Mouse (Mus musculus) layer of hippocampus, adult 9-11 months (tissue): ENCODE data around the gene Gm11541.

Experiments
- DNase-seq: peaks from one replicate; pipeline ENCODE4 v3.0.0; 2022

The Gm11541 gene

GRCm38 (mm10) chr11:94704472-94704871 is at the start of gene Gm11541:
TSS of gene Gm11541 (minus strand) at chr11:94704499.
- DNase-seq = no peak

- DNase-seq = peak; percentile 36
Measured at GRCm38 (mm10) chr11:94752946-94753713, 48.8 kb upstream of the Gm11541 start.

- DNase-seq = no peak
Measured at GRCm38 (mm10) chr11:94741732-94742272, 37.5 kb upstream of the Gm11541 start, which contains the start of gene Cdc34b. TSS of gene Cdc34b (plus strand) at chr11:94741782.

DNA sequence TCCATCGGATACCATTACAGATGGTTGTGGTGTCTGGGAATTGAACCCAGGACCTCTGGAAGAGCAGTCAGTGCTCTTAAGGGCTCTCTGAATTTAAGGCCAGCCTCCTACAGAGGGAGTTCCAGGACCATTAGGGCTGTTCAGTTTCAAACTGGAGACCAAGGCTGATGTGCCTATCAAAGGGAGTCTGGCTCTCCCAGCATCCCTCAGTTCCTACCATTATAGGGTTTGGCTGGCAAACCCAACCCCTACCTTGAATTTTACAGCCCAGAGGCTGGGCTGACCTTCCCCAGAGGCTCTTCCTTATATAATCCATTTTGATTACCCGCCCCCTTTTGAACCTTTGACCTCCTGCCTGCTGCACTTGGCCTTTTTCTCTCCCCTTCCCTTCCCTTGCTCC is 31.4 kb upstream of the Gm11541 start:
- DNase-seq = no peak

- no peak for DNase-seq
Measured at GRCm38 (mm10) chr11:94732773-94733172, 28.5 kb upstream of the Gm11541 start.

- DNase-seq = no peak
Measured at GRCm38 (mm10) chr11:94731229-94731628, 26.9 kb upstream of the Gm11541 start.

DNA sequence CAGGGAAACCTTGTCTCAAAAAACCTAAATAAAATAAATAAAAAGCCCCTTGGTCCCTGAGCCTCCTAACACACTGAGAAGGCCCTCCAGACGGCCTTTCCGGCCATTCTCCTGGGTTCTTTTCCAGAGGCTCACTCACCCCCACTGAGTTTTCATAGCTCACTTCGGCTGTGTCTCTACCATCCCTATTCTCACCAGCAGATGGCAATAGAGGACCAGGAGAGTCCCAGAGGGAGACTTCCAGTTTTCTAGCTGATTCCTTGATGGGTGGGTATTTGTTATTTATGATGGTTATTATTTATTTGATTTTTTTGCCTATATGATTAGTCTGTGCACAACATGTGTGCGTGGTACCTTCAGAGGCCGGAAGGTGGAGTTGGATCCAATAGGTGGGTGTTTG is 26.0 kb upstream of the Gm11541 start:
- DNase-seq = peak; percentile 41

DNA sequence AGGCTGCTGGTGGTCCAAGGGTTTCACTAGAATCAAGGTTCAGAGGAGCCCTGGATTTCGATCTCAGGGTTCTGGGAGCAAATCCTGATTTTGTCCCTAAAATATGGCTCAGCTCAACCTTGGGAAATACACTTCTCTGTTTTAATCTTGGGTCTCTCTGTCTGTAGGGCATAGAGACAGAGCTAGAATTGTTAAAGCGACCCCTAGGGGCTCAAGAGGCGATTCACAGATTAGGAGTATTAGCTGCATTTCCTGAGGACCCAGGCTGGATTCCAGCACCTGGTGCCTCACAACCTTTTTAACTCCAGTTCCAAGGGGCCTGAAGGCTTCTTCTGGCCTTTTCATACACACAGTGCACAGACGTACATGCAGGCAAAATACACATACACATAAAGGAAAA is 25.3 kb upstream of the Gm11541 start:
- DNase-seq = no peak

DNA sequence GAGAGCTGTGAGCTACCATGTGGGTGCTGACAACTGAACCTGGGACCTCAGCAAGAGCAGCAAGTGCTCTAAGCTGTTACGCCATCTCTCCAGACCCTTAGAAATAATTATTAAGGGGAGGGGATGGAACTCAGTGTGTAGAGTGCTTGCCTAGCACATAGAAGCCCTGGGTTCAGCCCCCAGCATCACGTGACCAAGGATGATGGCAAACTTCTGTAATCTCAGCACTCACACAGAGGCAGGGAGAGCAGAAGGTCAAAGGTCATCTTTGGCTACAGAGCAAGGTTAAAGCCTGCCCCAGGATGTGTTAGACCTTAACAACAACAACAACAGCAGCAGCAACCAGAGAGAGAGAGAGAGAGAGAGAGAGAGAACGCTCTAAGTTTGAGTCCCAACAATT is 24.2 kb upstream of the Gm11541 start:
- no peak for DNase-seq

DNA sequence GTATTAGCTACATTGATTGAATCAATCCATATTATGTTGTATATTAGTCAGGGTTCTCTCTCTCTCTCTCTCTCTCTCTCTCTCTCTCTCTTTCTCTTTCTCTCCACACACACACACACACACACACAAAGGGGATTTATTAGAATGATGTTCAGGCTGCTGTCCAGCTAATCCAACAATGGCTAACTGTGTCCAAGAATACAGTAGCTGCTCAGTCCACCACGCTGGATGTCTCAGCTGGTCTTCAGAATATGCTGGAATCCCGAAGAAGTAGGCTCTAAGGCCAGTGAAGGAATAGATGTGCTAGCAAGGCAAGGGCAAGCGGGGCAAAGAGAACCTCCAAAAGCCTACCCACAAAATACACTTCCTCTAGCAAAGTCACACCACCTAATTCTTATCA is 23.0 kb upstream of the Gm11541 start:
- DNase-seq = peak; percentile 52

DNA sequence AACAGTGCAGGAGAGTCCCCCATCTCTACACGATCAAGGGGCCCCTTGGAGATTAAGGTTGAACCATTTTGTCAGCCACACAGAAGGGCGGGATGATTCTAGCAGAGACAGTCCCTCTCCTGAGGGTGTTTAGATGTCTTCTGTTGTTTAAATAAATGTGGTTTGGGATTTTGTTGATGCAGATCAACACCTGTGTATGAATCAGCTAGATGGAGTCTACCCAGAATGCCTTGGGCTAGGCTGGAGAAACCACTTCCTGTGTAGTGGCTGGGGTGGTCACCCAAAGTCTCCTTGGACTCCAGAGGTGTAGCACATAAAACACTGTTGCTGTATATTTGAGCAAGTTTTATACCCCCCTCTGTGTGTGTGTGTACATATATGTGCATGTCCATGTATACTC is 14.9 kb upstream of the Gm11541 start:
- DNase-seq = no peak

DNA sequence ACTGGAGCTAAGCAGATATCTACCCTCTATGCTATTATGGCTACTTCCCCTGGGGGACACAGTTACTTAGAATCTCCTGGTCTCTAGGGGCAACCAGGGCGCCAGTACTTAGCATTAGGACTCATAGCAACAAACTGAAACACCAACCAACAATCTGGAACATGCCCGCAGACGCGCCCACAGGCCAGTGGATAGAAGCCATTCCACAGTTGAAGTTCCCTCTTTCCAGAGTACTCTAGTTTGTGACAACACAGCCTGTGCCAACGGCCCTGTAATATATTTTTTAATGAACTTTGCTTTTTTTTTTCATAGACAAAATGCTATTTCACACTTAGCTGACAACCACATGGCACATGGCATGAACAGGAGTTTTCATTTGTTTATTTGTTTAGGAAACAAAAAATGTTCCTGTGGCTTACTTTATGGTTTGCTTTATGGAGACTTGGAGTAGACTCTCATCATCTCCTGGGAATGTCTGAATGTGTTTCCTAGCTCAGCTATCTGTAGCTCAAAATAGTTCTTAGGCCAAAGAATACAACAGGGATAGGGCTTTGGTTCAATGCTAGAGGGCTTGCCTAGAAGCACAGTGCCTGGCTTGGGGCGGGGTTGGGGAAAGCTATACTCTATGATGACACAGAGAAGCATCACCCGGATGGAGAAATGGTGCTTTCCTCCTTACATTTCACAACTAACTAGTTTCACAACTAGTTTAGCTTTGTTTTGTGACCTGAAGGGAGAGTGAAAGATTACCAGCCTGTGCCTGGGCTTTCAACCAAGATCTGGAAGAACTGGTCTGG is 14.0 kb upstream of the Gm11541 start:
- no peak for DNase-seq

GRCm38 (mm10) chr11:94717239-94717638 is 12.9 kb upstream of the Gm11541 start:
- DNase-seq = no peak

- no peak for DNase-seq
Measured at GRCm38 (mm10) chr11:94716754-94717153, 12.5 kb upstream of the Gm11541 start.

- DNase-seq = no peak
Measured at GRCm38 (mm10) chr11:94715622-94716021, 11.3 kb upstream of the Gm11541 start.

- DNase-seq = no peak
Measured at GRCm38 (mm10) chr11:94713246-94713860, 9.1 kb upstream of the Gm11541 start.

GRCm38 (mm10) chr11:94704020-94704419 is 279 bp downstream of the Gm11541 start:
- no peak for DNase-seq

DNA sequence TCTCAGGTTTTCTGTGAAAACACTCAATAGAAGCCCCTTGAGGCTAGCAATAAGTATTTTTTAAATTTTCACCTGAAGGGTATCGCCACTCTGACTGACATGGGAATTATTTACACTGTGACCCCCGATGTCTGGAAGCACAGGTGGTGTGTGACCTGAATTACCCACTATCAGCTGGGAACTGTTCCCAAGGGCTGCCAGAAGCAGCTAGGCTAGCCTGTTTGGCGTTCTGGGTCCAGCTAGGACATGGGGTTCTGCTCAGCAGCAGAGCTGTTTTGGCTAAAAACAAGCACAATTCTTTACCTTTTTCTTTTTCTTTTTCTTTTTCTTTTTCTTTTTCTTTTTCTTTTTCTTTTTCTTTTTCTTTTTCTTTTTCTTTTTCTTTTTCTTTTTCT is 2.1 kb downstream of the Gm11541 start:
- DNase-seq = no peak

GRCm38 (mm10) chr11:94701401-94702215 is 2.7 kb downstream of the Gm11541 start:
- DNase-seq = no peak

DNA sequence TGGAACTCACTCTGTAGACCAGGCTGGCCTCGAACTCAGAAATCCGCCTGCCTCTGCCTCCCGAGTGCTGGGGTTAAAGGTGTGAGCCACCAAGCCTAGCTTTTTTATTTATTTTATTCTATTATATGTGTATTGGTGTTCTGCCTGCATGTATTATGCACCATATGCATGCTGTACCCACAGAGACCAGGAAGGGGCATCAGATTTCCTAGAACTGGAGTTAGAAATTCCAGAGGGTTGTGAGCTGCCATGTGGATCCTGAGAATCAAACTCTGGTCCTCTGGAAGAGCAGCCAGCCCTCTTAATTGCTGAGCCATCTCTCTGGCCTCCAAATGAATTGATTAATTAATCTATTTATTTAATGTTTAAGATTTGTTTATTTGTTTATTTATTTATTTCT is 4.9 kb downstream of the Gm11541 start:
- no peak for DNase-seq

DNA sequence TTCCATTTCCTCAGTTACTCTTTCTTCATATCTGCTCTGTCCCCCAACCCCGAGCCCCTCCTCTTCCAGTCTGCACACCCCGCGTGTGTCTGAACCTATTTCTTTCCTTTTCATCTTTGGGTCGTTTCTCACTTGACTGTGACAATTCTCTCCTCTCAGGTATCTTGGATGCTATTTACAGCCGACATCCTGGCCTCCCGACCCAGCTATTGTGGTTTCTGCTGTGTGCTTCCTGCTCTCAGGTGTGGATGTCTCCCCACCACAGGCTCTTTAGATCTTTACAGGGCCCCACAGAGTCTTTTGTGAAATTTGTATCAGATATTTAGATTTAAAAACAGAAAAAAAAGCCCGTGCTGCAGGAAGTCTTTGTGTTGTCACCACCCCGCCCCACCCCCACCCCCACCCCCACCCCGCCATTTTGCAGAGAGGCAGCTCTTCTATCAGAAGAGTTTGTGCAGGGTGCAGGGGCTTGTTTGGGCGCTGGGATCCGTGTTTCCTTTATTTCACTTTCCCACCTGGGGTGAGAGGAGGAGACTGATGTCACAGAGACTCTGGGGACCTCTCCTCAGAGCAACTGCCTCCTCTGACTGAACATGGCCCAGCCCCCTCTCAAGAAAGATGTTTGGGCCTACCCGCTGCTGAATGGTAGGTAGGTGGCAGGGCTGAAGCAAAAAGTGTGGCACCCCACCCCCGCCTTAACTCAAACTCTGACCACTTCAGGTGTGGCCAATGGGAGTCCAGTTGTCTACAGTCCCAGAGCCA is 6.4 kb downstream of the Gm11541 start:
- no peak for DNase-seq

DNA sequence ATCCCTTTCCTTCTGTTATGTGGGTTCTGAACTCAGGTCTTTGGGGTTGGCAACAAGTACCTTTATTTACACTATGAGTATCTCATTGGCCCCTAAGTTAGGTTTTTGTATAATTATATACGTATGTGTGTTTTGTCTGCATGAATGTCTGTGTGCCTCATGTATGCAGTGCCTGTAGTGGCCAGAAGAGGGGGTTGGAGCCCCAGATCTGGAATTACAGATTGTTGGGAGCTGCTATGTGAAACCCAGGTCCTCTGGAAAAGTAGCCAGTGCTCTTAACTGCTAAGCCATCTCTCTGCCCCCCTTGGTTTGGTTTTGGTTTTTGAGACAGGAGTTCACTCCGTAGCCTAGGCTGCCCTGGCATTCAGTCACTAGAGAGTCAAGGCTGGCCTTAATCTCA is 7.2 kb downstream of the Gm11541 start:
- no peak for DNase-seq
